Mouse (Mus musculus): ENCODE data around the gene Gm45140.
"Not testable (repeated sequence)": the region's sequence is repeated elsewhere in the genome, so short reads cannot be mapped to it uniquely, and the experiment has no call there.

The Gm45140 gene

DNA sequence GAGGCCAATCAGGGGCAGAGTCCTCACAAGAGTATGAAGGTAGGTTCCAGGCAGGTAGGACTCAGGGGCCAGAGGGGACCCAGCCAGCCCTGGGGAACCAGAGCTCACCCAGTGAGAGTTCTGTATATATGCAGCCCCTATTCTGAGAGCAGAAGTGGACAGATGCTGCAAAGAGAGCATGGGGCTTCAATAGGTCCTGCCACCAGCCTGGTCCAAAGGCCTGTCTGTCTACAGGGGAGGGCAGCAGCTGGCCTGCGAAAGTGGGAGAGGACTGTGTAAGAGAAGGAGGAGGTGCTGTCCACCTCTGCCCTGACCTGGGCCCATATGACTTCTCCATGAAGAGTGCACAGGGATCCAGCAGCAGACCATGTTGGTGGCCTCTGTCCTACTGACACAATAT lies 58.9 kb downstream of the Gm45140 start:
- DNase-seq (ENCODE audit: low spot score): no peak

DNA sequence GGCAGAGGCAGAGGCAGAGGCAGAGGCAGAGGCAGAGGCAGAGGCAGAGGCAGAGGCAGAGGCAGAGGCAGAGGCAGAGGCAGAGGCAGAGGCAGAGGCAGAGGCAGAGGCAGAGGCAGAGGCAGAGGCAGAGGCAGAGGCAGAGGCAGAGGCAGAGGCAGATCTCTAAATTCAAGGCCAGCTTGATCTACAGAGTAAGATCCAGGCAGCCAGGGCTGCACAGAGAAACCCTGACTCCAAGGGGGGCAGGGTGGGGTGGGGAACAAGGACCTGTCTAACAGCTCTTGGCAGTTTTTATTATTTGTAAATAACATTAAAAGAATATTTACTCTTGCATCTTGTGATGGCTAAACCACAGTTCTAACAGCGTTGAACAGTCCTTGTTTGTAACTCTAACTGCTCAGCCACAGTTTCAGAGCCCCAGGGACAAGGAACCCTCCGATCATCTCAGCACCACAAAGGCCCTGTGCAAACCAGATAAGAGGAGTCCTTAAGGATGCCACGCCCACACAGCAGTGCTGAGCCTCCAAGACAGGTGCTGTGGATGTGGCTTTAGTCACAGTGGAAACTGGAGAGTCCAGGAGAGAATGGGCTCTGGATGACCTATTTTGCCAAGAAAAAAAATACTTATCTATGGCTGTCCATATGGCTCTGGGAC lies 59.9 kb downstream of the Gm45140 start:
- DNase-seq (ENCODE audit: low spot score): no peak

DNA sequence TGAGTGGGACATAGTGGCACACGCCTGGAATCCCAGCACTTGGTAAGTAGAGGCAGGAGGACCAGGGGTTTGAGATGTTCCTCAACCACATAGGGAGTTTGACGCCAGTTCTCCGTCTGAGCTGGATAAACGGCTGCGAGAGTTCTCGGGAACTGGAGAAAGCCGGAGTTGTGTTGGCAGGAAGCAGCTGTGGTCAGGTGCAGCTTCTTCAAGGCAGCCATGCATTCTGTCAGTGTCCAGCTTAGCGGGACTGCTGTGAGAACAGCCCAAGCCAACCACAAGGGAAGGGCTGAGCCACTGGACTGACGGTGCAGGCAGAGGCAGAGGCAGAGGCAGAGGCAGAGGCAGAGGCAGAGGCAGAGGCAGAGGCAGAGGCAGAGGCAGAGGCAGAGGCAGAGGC lies 60.7 kb downstream of the Gm45140 start:
- DNase-seq (ENCODE audit: low spot score): no peak

DNA sequence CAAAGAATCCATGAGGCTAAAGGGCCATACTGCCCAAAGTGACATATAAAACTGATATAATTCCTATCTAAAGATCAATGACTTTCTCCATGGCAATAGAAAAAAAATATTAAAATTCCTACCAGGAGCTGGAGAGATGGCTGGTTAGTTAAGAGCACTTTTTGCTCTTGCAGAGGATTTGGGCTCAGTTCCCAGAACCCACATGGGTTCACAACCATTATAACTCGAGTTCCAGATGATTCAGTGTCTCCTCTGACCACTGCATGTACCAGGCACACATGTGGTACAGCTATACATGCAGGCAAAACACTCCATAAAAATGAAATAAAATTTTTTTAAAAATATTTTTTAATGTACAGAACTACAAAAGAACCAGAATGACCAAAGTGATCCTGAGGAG lies 61.1 kb downstream of the Gm45140 start:
- DNase-seq (ENCODE audit: low spot score): no peak

DNA sequence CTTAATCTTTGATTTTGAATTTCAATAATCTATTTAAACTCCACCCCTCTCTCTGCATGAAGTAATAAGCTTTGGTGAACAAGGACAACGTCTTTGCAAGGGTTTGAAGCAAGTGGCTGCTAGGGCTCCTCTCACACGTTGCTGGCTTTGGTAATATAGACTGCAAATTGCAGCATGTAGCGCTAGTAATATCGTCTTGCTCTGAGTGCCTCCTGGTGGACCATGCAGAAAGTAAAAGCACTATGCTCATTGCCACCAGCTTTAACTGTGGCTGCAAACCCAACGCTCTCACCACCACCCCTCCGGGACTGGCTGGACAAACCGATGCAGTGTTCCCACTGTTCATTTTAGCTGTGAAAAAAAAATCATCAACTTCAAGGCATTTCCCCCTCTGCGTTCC lies 65.0 kb downstream of the Gm45140 start:
- DNase-seq (ENCODE audit: low spot score): no peak

DNA sequence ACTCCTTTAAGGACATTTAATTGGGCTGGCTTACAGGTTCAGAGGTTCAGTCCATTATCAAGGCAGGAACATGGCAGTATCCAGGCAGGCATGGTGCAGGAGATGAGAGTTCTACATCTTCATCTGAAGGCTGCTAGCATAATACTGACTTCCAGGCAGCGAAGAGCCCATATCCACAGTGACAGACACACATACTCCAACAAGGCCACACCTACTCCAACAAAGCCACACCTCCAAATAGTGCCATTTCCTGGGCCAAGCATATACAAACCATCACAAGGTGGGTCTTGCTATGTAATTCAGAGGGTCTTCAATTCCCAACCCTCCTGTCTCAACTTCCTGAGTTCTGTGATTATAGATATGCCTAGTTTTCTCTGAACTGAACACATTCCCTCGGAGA lies 71.3 kb downstream of the Gm45140 start:
- not testable (repeated sequence) for DNase-seq (ENCODE audit: low spot score)

DNA sequence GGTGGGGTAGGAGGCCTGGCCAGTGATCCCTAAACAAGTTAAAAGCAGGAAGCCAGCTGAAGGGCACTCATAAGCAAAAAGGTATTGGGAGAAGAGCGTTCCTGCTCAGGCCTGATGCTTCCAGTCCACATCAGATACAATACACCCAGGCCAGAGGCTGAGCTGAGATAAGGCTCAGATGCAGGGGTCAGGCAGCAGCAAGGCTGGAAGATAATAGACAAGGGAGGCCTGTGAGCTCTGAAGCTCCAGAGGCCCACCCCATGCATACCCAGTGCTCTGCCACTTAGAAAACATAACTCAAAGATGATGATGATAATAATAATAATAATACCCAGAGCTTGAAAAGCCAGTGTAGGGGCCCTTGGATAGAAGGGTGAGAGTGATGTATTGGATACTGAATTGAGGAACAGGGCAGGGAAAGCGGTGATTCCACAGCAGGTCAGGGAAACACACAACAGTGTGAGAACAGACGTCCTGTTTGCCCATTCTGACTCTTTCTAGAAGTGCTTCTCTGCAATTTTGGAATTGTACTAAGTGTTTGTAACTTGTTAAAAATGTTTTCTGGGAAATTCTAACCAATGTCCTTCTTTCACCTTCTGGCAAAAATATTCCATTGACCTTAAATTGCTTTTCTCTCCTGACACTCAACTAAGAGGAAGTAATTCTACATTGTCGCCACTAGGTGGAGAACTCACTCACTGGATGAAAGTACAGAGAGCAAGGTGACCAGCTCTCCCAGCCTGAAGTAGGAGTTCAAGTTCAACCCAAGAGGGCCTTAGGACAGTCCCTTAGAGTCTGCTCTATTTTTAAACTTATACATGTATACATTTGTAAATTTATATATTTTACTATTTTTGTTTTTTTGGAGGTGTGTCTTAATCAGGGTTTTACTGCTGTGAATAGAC lies 72.0 kb downstream of the Gm45140 start:
- DNase-seq (ENCODE audit: low spot score): no peak

DNA sequence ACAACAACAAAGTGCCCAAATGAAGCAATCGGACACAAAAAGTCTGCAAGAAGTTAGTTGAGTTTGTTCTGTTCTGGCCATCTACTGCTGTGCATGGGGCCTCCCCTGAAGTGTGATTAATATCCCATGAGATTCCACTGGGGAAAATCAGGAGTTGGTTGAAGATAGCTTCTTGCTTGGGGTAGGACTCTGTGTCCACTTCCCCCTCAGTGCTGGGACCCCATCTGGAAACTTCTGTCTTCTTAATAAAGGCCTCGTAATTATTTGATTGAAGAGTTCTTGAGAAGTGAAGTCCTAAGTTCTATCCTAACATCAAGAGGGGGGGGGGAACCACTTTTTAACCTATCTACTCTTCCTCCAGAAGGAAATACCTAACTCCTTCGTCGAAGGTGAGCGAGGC lies 73.4 kb downstream of the Gm45140 start:
- DNase-seq (ENCODE audit: low spot score): no peak

DNA sequence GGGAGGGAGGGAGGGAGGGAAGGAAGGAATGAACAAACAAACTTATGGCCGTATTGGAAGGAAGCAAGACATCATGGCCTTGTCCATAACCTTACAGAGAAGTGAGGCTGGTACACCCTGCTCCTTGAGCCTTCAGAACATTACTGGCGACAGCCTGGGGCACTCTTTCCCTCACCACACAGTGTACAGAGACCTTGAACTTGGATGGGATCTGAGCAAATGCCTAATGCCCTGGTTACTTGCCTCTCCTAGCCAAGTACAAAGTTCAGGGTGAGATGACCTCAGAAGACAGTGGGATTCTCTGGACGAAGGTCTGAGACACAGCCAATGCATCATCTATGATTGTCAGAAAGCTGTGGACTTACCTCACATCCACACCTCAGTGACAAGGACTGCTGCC lies 75.7 kb downstream of the Gm45140 start:
- DNase-seq (ENCODE audit: low spot score): no peak

DNA sequence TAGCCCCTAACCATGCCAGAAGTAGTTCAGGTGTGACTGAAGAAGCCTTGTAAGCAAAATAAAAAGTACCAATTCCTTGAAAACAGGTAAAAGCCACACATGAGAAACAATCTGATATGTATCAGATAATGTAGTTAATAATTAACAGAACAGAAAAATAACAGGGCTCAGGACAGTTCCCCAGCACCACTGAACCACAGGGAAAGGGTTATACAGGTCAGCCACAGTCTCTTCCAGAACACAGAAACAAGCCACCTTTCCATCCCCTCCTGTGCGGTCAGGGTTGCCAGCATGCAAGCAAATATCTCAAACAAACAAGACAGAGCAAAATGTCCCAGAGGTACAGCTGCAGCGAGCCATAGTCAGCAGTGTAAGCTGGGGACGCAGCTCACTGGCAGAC lies 76.2 kb downstream of the Gm45140 start:
- no peak for DNase-seq (ENCODE audit: low spot score)

DNA sequence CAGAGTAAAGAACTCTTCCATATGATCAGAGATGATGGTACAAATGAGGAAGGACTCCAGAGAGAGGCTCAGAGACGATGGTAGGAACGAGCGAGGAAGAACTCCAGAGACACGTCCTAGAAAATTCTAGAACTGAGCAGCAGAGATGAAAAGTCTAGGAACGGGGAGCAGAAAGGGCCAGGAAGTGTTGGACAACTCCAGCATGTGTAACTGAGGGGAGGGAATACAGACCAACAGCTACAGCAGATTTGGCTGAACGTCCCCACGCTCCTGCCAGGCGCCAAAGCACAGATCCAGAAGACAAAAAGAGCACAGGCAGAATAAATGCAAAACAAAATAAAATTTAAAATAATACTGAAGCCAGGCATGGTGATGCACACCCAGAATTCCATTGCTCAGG lies 78.7 kb downstream of the Gm45140 start:
- no peak for DNase-seq (ENCODE audit: low spot score)

DNA sequence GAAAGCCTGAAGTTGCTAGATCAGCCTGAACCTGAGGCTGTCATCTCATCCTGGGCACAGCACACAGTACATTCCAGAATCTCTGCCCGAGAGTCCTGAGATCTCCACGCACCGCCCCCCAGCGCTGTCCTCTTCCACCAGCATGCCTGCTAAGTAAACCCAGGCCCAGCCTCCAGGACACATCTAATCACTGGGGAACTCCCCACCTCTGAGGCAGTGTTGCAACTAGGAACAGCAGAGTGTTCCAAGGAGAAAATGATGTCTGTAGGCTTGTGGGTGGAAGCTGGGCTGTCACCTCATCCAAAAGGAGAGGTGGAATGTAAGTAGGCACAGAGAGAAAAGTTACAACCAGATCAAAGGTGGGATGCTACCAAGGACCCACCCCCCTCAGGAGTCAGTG lies 80.4 kb downstream of the Gm45140 start:
- DNase-seq (ENCODE audit: low spot score): no peak

DNA sequence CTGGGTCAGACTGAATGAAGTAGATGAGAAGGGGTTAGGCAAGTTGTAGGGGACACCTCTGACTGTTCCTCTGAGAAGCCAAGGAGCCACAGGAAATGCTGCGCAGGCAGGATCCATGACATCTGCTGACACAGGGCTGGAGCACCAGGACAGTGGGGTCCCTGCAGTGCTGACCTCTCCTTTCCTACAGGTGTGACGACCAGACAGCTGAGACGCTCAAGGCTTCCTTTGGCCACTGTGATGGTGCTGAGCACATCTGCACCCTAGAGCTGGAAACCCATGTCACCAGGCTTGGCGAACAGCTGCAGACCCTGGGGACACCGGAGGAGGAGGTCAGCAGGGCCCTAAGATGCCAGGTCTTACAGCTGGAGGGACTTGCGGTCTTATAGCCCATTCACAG lies 84.0 kb downstream of the Gm45140 start:
- no peak for DNase-seq (ENCODE audit: low spot score)

DNA sequence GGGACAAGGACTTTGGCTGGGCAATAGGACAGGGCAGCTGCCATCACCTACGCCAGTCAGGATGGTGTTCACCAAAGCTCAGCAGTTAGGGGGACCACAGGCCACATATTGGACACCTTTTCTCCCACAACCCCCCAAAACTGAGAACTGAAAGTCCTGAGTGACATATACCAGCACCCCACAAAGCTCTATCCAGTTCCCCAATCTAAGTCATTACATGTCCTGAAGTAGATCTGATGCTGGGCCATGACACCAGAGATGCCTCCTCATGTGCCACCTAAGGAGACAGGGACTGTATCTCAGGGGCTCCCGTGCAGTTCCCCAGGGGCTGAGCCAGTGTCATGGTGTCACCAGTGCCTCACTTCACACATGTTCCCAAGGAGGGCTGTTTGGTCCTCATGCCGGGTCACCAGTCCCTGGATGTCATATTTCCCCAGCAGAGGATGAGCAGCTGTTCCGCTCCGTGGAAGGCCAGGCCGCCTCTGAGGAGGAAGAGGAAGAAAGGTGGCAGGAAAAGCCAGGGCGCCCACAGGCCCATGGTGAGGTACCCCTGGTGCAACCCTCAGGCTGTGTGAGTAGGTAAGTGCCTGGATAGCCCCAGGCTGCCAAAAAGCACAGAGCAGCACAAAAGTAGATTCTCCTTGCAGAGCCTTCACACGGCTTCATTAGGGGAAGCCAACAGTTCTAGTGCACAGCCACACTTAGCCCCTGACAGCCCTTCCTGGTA lies 85.2 kb downstream of the Gm45140 start:
- no peak for DNase-seq (ENCODE audit: low spot score)

DNA sequence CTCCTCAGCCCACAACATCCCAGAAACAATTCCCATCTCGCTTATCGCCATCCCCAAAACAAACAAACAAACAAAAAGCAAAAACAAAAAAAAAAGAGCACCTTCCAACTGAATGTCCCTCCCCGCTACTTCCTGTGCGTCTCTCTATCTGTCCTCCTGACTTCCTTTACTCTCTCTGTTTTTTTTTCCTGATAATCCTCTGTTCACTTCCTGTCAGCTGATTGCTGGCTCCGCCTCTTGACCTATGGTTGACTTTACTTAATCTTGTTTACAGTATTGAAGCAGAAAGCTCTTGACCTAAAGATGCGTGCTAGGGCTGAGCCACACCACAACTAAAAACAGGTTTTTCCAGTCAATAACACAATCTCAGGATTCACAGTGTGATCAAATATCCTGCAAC lies 87.1 kb downstream of the Gm45140 start:
- no peak for DNase-seq (ENCODE audit: low spot score)

DNA sequence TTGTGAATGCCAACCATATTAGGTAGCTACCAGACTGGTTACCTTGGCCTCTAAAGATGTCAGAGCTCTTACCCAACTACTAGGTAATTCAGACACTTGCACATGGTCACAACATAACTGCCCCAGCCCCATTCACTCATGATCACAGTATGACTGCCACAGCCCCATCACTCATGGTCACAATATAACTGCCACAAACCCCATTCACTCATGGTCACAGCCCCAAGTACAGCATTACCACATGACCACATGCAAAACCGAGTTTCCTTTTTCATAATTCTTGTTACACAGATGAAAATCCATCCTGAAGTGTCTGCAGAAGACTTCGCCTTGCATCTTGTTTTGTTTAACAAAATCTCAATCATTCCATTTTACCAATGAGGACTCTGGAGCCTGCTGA lies 87.5 kb downstream of the Gm45140 start:
- DNase-seq (ENCODE audit: low spot score): no peak

DNA sequence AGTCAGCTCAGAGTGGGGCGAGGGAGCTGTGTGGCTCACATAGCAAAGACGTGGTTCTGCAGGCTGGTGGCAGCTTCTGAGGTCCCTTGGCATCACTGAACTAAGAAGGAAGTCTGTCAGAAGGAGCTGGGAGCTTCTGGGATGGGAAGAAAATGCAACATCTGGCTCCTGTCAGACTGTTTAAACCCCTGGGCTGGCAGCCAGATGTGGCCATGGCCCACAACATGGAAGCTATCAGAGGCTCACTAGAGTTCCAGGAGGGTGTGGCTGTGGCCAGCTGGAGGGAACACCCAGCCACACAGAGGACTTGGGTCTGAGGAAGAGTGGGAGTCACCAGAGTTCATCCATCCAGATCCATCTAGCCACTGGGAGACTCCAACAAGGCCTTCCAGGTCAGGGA lies 88.7 kb downstream of the Gm45140 start:
- DNase-seq (ENCODE audit: low spot score): no peak

DNA sequence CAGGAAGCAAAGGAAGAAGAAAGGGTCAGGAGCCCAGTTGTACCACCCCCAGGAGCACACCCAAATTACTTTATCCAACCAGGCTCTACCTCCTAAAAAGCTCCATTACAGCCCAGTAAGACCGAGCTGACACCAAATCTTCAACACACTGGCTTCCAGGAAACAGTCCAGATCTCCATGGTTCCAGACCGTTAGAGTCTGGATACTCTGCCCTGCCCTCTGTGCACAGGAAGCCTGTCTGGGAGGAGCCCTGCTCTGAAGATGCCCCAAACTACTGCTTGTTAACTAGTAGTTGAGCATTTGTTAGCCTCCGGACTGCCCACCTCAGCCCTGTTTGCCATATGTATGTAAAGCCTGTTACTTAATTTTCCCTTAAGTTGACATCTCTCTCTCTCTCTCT lies 89.5 kb downstream of the Gm45140 start:
- DNase-seq (ENCODE audit: low spot score): no peak

DNA sequence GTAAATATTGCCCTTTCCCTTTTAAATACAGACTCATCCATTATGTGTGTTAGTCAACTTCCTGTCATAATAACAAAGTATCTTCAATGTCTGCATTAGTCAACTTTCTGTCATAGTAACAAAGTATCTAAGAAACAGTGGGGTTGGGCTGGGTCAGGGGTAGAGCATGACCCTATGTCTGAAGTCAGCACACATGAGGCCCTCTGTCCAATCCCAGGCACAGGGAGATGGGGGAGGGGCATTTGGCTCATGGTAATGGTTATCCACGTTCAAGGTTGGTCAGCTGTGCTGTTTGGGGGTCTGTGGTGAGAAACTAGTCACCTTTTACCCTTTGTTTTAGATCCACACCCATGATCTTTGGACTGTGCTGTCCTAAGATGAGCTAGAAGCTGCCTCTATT lies 90.3 kb downstream of the Gm45140 start:
- no peak for DNase-seq (ENCODE audit: low spot score)

DNA sequence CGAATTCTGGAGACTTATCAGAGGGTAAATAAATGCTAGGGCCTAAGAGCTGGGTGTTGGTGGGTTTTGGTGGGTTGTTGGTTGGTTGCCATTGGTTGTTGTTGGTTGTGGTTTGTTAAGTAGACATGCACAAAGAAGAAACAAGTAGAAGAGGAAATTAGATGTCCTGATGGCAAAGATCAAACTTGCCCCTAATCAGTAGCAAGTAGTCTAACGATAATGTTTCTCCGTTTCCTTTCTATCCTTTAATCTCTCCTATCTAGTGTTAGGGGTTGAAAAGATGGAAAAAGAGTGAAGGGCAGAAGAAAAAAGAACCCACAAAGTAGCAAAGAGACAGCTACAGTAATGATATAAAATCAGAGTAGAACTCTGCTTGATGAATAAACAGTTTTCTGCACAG lies 91.0 kb downstream of the Gm45140 start:
- no peak for DNase-seq (ENCODE audit: low spot score)

DNA sequence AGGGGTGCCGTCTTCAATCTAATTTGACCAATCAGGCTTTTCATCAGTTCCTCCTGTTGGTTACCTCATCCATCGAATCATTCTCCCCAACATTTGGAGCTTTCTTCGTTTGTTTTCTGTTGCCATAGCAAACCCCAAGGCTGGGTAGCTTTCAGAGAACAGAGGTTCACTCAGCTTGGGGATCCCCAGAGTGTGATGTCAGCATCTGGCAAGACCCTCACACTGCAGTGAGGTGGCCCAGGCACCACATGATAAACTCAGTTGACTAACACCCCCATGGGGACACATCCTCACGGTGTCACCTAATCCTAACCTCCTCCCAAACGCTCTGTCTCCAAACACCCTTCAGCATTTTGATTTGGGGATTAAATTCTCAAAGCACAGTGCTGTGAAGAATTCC lies 92.3 kb downstream of the Gm45140 start:
- DNase-seq (ENCODE audit: low spot score): no peak

DNA sequence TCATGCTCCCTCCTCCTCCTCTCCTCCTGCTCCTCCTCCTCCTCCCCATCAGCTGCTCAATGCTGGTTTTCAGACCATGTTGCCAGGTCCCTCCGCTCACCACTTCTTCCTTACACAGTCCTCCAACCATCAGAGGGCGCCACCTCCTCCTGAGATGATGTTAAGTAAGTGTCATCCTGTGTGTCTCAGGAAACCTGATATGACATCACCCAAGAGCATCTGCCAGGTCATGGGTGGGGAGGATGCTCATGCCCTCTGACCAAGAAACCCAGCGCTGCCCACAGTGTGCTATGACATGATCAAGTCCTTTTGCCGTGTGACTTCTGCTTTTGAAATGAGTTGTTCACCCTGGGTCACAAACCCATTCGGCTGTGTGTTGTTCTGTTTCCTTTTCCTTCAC lies 92.8 kb downstream of the Gm45140 start:
- DNase-seq (ENCODE audit: low spot score): no peak

DNA sequence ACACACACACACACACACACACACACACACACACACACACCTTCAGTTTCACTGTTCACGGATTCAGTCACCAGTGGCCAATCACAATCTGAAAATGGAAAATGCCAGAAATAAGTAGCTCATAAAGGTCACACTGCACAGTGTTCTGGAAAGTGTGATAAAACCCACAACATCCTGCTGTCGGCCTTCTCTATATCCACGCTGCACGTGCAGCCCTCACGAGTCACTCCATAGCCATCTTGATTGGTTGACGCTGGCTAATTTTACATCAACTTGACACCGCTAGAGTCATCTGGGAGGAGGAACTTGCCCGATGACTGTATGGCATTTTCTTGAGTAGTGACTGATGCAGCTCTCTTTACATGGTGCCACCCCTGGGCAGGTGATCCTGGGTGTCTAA lies 93.6 kb downstream of the Gm45140 start:
- DNase-seq (ENCODE audit: low spot score): no peak
